Comparison of ENCODE assay signal across 8 mouse cellular contexts in the genomic region with DNA sequence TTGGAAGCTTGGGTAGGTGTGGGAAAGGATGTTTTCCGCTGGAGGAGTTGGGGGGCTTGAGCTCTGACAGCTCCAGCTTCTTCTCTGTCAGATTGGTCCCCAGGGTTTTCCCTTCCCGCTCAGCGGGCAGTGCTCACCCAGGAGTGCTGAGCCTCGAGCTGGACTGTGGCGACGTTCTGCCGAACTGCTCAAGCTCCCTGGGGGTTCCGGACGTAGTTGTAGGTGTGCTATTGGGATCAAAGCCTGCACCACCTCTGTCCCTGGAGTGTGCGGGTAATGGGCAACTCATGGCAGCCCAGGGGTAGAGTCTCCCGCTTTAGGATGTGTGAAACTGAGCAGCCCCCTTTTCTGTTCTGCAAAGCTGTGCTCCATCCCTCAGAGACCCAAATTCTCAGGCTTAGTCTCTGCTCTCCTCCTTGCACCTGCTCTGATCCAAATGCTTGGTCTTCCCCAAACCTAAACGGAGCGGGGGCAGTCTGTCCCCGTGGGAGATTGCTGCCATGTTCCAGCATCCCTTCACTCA. TPM values are rescaled to one million over a fixed set of nuclear protein-coding genes. Genes with fewer than 3 reads are reported as not detected.
A peak's percentile ranks its signal among the peaks of the same experiment; 100 is the strongest.
DNase-seq lines count a peak whose midpoint lies in the region; ATAC-seq and TF ChIP-seq lines count a peak whose summit lies in the region.

No protein-coding gene starts in this region.

- H3K4me2 ChIP-seq in embryonic facial prominence, embryonic 15.5 days (replicated peaks), result peak overlapping the region; percentile 99
- H3K4me2 ChIP-seq in intestine, postnatal 0 days (replicated peaks; ENCODE audit: low read depth), result peak overlapping the region; percentile 77
- peak overlapping the region; percentile 95 for H3K4me2 ChIP-seq in neural tube, embryonic 11.5 days (ENCODE audit: low read depth)

- no peaks in the 10 kb centered on the region for H3K9me3 ChIP-seq in embryonic facial prominence, embryonic 15.5 days (replicated peaks)
- H3K9me3 ChIP-seq in intestine, postnatal 0 days (ENCODE audit: control insufficient read depth), result no peaks in the 10 kb centered on the region
- no peaks in the 10 kb centered on the region; the same call in 1 of the 2 replicates for H3K9me3 ChIP-seq in neural tube, embryonic 11.5 days (ENCODE audit: control insufficient read depth, low read length)

- WGBS in embryonic facial prominence, embryonic 15.5 days, result 2% methylated on average over 14 of the region's 14 CpGs
- 5% methylated on average over 14 of the region's 14 CpGs for WGBS in intestine, postnatal 0 days
- WGBS in neural tube, embryonic 11.5 days, result 2% methylated on average over 14 of the region's 14 CpGs

- peak overlapping the region; percentile 53 for H3K4me3 ChIP-seq in embryonic facial prominence, embryonic 15.5 days (replicated peaks)
- H3K4me3 ChIP-seq in intestine, postnatal 0 days (ENCODE audit: low read depth, low read length), result peak overlapping the region; percentile 41; the same call in 1 of the 2 replicates
- H3K4me3 ChIP-seq in neural tube, embryonic 11.5 days (ENCODE audit: low read depth, low read length), result peak overlapping the region; percentile 43

- H3K27me3 ChIP-seq in embryonic facial prominence, embryonic 15.5 days, result peaks cover 63% of the 10 kb centered on the region
- peaks cover 45% of the 10 kb centered on the region for H3K27me3 ChIP-seq in intestine, postnatal 0 days (replicated peaks; ENCODE audit: control insufficient read depth, insufficient read depth, low read length)
- peaks cover 44% of the 10 kb centered on the region for H3K27me3 ChIP-seq in neural tube, embryonic 11.5 days (ENCODE audit: control insufficient read depth, insufficient read depth, low read length)

- ATAC-seq in embryonic facial prominence, embryonic 15.5 days (ENCODE audit: insufficient number of reproducible peaks, low FRiP score, low TSS enrichment, low read depth), result peak; percentile 66; the same call in 1 of the 2 replicates
- ATAC-seq in intestine, postnatal 0 days, result no peak
- no peak for ATAC-seq in neural tube, embryonic 11.5 days (ENCODE audit: insufficient read depth, low FRiP score, low TSS enrichment)
- ATAC-seq in granulocyte monocyte progenitor cell, adult 5-6 weeks (replicated peaks; ENCODE audit: poor library complexity, severe bottlenecking), result no peak

- H3K4me1 ChIP-seq in embryonic facial prominence, embryonic 15.5 days, result peaks cover 23% of the 10 kb centered on the region
- no peaks in the 10 kb centered on the region for H3K4me1 ChIP-seq in intestine, postnatal 0 days (replicated peaks; ENCODE audit: control insufficient read depth, insufficient read depth, low read length)
- 0 out of 2 replicates have a peak, but pooled peaks cover 2% of the 10 kb centered on the region for H3K4me1 ChIP-seq in neural tube, embryonic 11.5 days (ENCODE audit: control insufficient read depth, insufficient read depth, low read length)

- H3K27ac ChIP-seq in embryonic facial prominence, embryonic 15.5 days (replicated peaks), result no peak overlapping the region
- H3K27ac ChIP-seq in intestine, postnatal 0 days (ENCODE audit: low read depth, low read length), result no peak overlapping the region
- no peak overlapping the region for H3K27ac ChIP-seq in neural tube, embryonic 11.5 days (ENCODE audit: low read depth, low read length)

- DNase-seq in left cerebral cortex, adult 18-20 months (ENCODE audit: low spot score in 2 of 2), result peak; percentile 15 to 34
- no peak for DNase-seq in left cerebral cortex, adult 11 months (ENCODE audit: low spot score)
- DNase-seq in neural tube, embryonic 11.5 days (ENCODE audit: low spot score), result no peak
- no peak for DNase-seq in spleen, postnatal 10 days (ENCODE audit: low spot score in 2 of 2)
- no peak for DNase-seq in adrenal gland, adult (ENCODE audit: inconsistent age in 2 of 2, low spot score in 1 of 2)

- H3K36me3 ChIP-seq in embryonic facial prominence, embryonic 15.5 days, result no peaks in the 10 kb centered on the region
- H3K36me3 ChIP-seq in intestine, postnatal 0 days (ENCODE audit: control insufficient read depth, insufficient read depth), result no peaks in the 10 kb centered on the region
- H3K36me3 ChIP-seq in neural tube, embryonic 11.5 days (ENCODE audit: control insufficient read depth, insufficient read depth, low read length), result no peaks in the 10 kb centered on the region

- no peak for TF ChIP-seq CTCF in intestine, postnatal 0 days (IDR thresholded peaks at IDR 0.05; ENCODE audit: low read depth)

- H3K9ac ChIP-seq in embryonic facial prominence, embryonic 15.5 days, result peak overlapping the region; percentile 44
- H3K9ac ChIP-seq in intestine, postnatal 0 days (ENCODE audit: low read depth, low read length), result no peak overlapping the region
- H3K9ac ChIP-seq in neural tube, embryonic 11.5 days (ENCODE audit: low read length), result no peak overlapping the region

RNA-seq across cellular contexts. Expression of gene Slc24a4, which starts 1.0 kb away (rescaled TPM):
- total RNA-seq in left cerebral cortex, adult 18-20 months (2021), result 10 to 100 TPM; 45.0 to 49.2 TPM
- polyA plus RNA-seq in embryonic facial prominence, embryonic 15.5 days (2015; fragmentation: Nextera tagmentation; extraction: Ambion mirVana), result 1.2 and 1.5 TPM in 2 replicates
- 0.17 and 0.29 TPM in 2 replicates for polyA plus RNA-seq in intestine, postnatal 0 days (2015; fragmentation: Nextera tagmentation; extraction: Ambion mirVana)
- polyA plus RNA-seq in neural tube, embryonic 11.5 days (2014; fragmentation: Nextera tagmentation; extraction: Ambion mirVana), result 0.09 and 0.52 TPM in 2 replicates
- total RNA-seq in granulocyte monocyte progenitor cell, adult 5-6 weeks (2014; fragmentation: Nextera tagmentation), result not detected in 2 replicates
- total RNA-seq in granulocyte monocyte progenitor cell, adult 5-6 weeks (2017), result not detected in 2 replicates

Comparison
In these comparisons a context has a peak if more than half of its experiments do, and no peak if none do; other contexts are left out.
1. DNase-seq: peak in left cerebral cortex, adult 18-20 months (2 of 2); none in left cerebral cortex, adult 11 months (single experiment), neural tube, embryonic 11.5 days (single experiment), spleen, postnatal 10 days (0 of 2) and adrenal gland, adult (0 of 2).
2. Peak in every context shown above with its lines, with median percentiles within 50 percentile points of each other: H3K4me2 ChIP-seq and H3K4me3 ChIP-seq.